Mouse (Mus musculus): ENCODE results near the gene Wdfy4. TPM values are rescaled to one million over a fixed set of nuclear protein-coding genes. Genes with fewer than 3 reads are reported as not detected.

The Wdfy4 gene
- polyA plus RNA-seq, 1 experiment from 2014 or later = 0.09 TPM

DNA sequence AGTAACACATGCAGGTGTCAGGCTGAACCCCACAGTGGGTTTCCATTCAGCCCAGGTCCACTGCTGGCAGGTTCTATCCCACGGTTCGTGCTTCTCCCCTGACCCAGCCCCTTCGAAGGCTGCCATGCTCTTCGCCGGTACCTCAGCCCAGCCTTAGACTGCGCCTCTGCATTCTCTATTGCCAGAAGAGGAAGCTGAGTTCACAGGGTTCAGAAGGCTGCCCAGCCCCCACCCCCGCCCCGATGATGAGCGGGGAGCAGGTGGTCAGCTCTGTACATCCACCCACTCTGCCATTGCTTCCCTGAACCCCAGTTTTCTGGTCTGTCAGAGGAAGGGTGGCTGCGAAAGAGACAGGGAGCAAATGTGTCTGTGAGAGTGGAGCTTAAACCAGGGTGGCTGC, 185.8 kb downstream of the Wdfy4 start:
- 22% methylated on average over 10 of the region's 10 CpGs for WGBS
- peak; percentile 27; the same call in 1 of the 2 replicates for ATAC-seq (ENCODE audit: low FRiP score)
- Histone ChIP-seq H3K36me3 (replicated peaks) (no peaks in the 10 kb centered on the region), H3K9ac (no peak overlapping the region), H3K9me3 (no peaks in the 10 kb centered on the region), H3K27me3 (no peaks in the 10 kb centered on the region), H3K27ac (no peak overlapping the region), H3K4me2 (peak overlapping the region; percentile 10; the same call in 1 of the 2 replicates), H3K4me3 (replicated peaks) (no peak overlapping the region), H3K4me1 (peaks cover 34% of the 10 kb centered on the region)

DNA sequence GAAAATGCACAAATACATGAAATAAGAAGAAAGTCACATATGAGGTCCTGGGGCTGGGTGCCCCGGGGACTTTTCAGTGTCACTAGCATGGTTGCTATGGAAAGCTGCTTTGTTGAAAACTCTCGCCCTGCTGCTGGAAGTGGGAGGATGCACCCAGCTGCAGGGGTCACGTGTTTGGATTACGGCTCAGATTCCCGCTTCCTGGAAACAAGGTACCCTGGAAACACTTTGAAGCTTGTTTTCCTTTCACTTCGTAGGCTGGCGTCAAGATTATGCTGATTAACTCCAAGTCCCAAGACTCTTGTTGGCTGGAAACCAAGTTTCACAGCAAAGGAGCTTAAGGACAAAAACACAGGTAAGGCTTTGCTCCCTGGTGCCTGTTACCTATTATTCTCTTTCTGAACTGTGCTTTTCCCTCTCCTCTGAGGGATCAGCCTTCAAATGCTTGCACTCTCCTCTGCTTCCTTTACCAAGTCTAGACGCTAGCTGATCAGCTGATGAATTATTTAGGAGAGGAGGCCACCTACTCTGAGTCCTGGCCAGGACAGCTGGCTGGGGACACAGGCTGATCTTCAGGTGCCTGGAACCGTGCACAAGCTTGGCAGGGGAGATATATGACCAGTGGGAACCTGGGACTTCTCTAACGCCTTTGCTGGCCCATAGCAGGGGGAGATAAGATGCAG, 190.2 kb downstream of the Wdfy4 start:
- no peak for ATAC-seq (ENCODE audit: low FRiP score)
- WGBS = 5% methylated on average over 10 of the region's 10 CpGs
- Histone ChIP-seq H3K4me1 (peaks cover 24% of the 10 kb centered on the region), H3K9ac (no peak overlapping the region), H3K27me3 (no peaks in the 10 kb centered on the region), H3K4me2 (peak overlapping the region; percentile 32), H3K27ac (peak overlapping the region; percentile 31; the same call in 1 of the 2 replicates), H3K36me3 (replicated peaks) (no peaks in the 10 kb centered on the region), H3K9me3 (no peaks in the 10 kb centered on the region), H3K4me3 (replicated peaks) (no peak overlapping the region)

- WGBS = 89% methylated on average over 2 of the region's 2 CpGs
- H3K9ac ChIP-seq = no peak within 1 kb of the TSS
Measured at GRCm38 (mm10) chr14:32991082-32991481, 194.2 kb downstream of the Wdfy4 start, which contains the start of gene Lrrc18. Gene Lrrc18, plus strand, starts transcription at chr14:32991382.

DNA sequence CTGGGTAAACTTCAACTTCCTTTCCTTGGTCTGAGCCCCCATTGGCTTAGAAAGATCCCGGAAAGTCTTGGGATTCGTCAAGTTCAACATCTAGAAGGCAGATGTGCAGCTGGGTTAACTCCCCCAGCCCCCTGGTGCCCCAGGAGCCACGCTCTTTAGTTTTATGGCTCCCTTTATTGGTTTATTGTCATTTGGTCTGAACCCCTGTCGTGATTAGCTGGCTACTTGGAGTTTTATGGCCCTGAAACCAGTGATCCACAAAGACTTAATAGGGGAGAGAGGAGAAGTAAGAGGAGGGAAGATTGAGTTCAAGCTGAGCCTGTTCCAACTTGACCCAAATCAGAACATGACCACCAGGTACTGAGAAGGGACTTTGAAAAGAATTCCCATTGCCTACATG, 198.6 kb downstream of the Wdfy4 start:
- 71% methylated on average over 4 of the region's 4 CpGs for WGBS
- no peak overlapping the region for H3K4me2 ChIP-seq

More at GRCm38 (mm10) chr14:32991082-32991481, 194.2 kb downstream of the Wdfy4 start, which contains the start of gene Lrrc18:
- Histone ChIP-seq H3K9me3 (no peaks in the 10 kb centered on the region), H3K4me1 (peaks cover 16% of the 10 kb centered on the region), H3K27me3 (no peaks in the 10 kb centered on the region), H3K36me3 (replicated peaks) (no peaks in the 10 kb centered on the region), H3K27ac (no peak within 1 kb of the TSS), H3K4me2 (no peak within 1 kb of the TSS), H3K4me3 (replicated peaks) (no peak within 1 kb of the TSS)
- no peak for ATAC-seq (ENCODE audit: low FRiP score)

DNA sequence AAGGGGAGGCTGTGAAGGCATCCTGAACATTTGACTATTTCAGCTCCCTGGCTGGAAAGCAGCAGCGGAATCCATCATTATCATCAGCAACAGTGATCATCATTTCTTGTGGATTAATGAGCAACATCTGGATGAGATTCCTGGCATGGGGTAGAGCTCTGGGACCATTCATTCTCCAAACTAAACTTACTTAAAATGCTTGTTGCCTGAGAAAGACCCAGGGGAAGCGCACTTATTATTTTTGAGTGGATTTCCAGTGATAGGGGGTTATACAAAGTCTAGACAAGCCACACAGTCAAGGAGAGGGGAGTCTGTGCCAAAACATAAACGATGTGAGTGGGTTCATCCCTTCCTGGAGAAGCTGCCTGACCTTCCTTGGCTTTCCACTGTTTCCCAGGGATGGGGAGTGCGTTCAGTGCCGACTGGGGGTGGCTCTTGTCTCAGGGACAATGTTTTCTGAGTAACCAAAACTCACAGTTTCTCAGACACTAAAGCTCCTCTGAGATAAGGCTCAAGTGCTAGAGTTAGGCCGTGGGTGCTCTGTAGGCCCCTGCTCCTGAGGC, 201.1 kb downstream of the Wdfy4 start:
- no peaks in the 10 kb centered on the region for H3K9me3 ChIP-seq
- ATAC-seq (ENCODE audit: low FRiP score) = no peak
- H3K4me1 ChIP-seq = no peaks in the 10 kb centered on the region
- H3K4me2 ChIP-seq = no peak overlapping the region
- H3K4me3 ChIP-seq (replicated peaks) = no peak overlapping the region
- no peaks in the 10 kb centered on the region for H3K36me3 ChIP-seq (replicated peaks)
- no peaks in the 10 kb centered on the region for H3K27me3 ChIP-seq
- H3K9ac ChIP-seq = no peak overlapping the region
- H3K27ac ChIP-seq = no peak overlapping the region
- WGBS = 85% methylated on average over 6 of the region's 6 CpGs

More for the DNA sequence above, 198.6 kb downstream of the Wdfy4 start:
- Histone ChIP-seq H3K36me3 (replicated peaks) (no peaks in the 10 kb centered on the region), H3K27ac (no peak overlapping the region), H3K4me3 (replicated peaks) (no peak overlapping the region), H3K9me3 (no peaks in the 10 kb centered on the region), H3K4me1 (no peaks in the 10 kb centered on the region), H3K27me3 (no peaks in the 10 kb centered on the region), H3K9ac (no peak overlapping the region)
- no peak for ATAC-seq (ENCODE audit: low FRiP score)

- 84% methylated on average over 9 of the region's 9 CpGs for WGBS
- no peaks in the 10 kb centered on the region for H3K4me1 ChIP-seq
- H3K9me3 ChIP-seq = no peaks in the 10 kb centered on the region
- no peak overlapping the region for H3K4me2 ChIP-seq
- H3K4me3 ChIP-seq (replicated peaks) = no peak overlapping the region
- no peak overlapping the region for H3K27ac ChIP-seq
- no peaks in the 10 kb centered on the region for H3K27me3 ChIP-seq
- no peaks in the 10 kb centered on the region for H3K36me3 ChIP-seq (replicated peaks)
- no peak for ATAC-seq (ENCODE audit: low FRiP score)
- H3K9ac ChIP-seq = no peak overlapping the region
Measured at GRCm38 (mm10) chr14:32970700-32971099, 214.6 kb downstream of the Wdfy4 start.

DNA sequence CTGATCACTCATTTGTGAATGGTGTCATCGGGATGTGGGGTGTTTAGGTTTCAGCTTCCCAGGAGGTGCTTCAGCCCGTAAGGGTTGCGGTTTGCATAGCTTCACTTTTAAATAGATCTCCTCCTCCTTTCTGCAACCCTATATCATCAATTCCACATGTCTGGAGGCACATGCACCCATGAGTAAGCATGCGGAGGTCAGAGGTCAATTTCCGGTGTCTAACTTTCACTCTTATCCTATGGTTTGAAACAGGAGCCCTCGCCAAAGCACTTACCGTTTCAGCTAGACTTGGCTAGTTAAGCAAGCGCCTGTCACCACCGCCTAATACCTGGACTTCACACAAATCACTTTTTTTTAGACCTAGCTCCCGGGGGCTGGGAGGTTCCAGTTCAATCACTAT, 220.6 kb downstream of the Wdfy4 start:
- Histone ChIP-seq H3K36me3 (replicated peaks) (no peaks in the 10 kb centered on the region), H3K27ac (no peak overlapping the region), H3K9me3 (no peaks in the 10 kb centered on the region), H3K4me1 (no peaks in the 10 kb centered on the region), H3K9ac (no peak overlapping the region), H3K4me3 (replicated peaks) (no peak overlapping the region), H3K4me2 (no peak overlapping the region), H3K27me3 (0 out of 2 replicates have a peak, but pooled peaks cover 2% of the 10 kb centered on the region)
- no peak for ATAC-seq (ENCODE audit: low FRiP score)
- WGBS = 87% methylated on average over 10 of the region's 10 CpGs

- peak; percentile 46; the same call in 1 of the 2 replicates for ATAC-seq (ENCODE audit: low FRiP score)
- H3K36me3 ChIP-seq (replicated peaks) = no peaks in the 10 kb centered on the region
- 38% methylated on average over 5 of the region's 5 CpGs for WGBS
- H3K9me3 ChIP-seq = no peaks in the 10 kb centered on the region
- H3K4me1 ChIP-seq = no peaks in the 10 kb centered on the region
- no peak overlapping the region for H3K27ac ChIP-seq
- no peak overlapping the region for H3K9ac ChIP-seq
- no peak overlapping the region for H3K4me2 ChIP-seq
- 0 out of 2 replicates have a peak, but pooled peaks cover 3% of the 10 kb centered on the region for H3K27me3 ChIP-seq
- H3K4me3 ChIP-seq (replicated peaks) = no peak overlapping the region
Measured at GRCm38 (mm10) chr14:32960481-32960880, 224.8 kb downstream of the Wdfy4 start.

- Histone ChIP-seq H3K27me3 (0 out of 2 replicates have a peak, but pooled peaks cover 3% of the 10 kb centered on the region), H3K36me3 (replicated peaks) (no peaks in the 10 kb centered on the region), H3K9ac (no peak overlapping the region), H3K4me1 (no peaks in the 10 kb centered on the region; the same call in 1 of the 2 replicates), H3K27ac (no peak overlapping the region), H3K4me2 (no peak overlapping the region), H3K4me3 (replicated peaks) (no peak overlapping the region), H3K9me3 (no peaks in the 10 kb centered on the region)
- 75% methylated on average over 8 of the region's 8 CpGs for WGBS
- ATAC-seq (ENCODE audit: low FRiP score) = no peak
Measured at GRCm38 (mm10) chr14:32958671-32959070, 226.6 kb downstream of the Wdfy4 start.

GRCm38 (mm10) chr14:32956486-32956885, 228.8 kb downstream of the Wdfy4 start:
- H3K27me3 ChIP-seq = 0 out of 2 replicates have a peak, but pooled peaks cover 5% of the 10 kb centered on the region
- no peak overlapping the region for H3K9ac ChIP-seq
- 86% methylated on average over 8 of the region's 8 CpGs for WGBS
- H3K9me3 ChIP-seq = no peaks in the 10 kb centered on the region
- H3K4me1 ChIP-seq = peaks cover 1% of the 10 kb centered on the region; the same call in 1 of the 2 replicates
- no peaks in the 10 kb centered on the region for H3K36me3 ChIP-seq (replicated peaks)
- no peak overlapping the region for H3K4me2 ChIP-seq
- no peak overlapping the region for H3K27ac ChIP-seq
- ATAC-seq (ENCODE audit: low FRiP score) = no peak
- no peak overlapping the region for H3K4me3 ChIP-seq (replicated peaks)

GRCm38 (mm10) chr14:32950312-32951301, 234.7 kb downstream of the Wdfy4 start:
- Histone ChIP-seq H3K27ac (peak overlapping the region; percentile 61; the same call in 1 of the 2 replicates), H3K9ac (no peak overlapping the region), H3K36me3 (replicated peaks) (no peaks in the 10 kb centered on the region), H3K4me1 (peaks cover 12% of the 10 kb centered on the region), H3K4me2 (no peak overlapping the region), H3K4me3 (replicated peaks) (no peak overlapping the region), H3K9me3 (no peaks in the 10 kb centered on the region), H3K27me3 (0 out of 2 replicates have a peak, but pooled peaks cover 6% of the 10 kb centered on the region)
- ATAC-seq (ENCODE audit: low FRiP score) = peak; percentile 80
- WGBS = 55% methylated on average over 20 of the region's 20 CpGs

DNA sequence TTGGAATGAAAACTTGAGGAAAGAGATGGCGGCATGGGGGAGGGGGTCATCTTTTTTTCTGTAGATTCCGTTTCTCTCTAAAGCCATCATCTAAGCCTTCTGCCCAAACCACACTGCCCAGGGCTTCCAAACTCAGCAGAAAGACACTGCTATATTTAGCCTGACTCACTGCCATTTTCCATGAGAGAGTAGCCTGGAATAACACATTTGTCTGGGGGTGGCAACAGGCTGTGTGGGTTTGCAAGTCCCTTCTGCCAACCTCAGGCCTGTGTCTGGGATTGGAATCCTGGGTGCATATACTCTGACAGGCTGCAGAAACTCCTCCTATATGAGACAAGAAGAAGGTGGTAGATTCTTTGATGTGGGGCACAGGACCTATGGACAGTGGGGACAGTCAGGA, 237.8 kb downstream of the Wdfy4 start:
- no peaks in the 10 kb centered on the region for H3K36me3 ChIP-seq (replicated peaks)
- 0 out of 2 replicates have a peak, but pooled peaks cover 6% of the 10 kb centered on the region for H3K27me3 ChIP-seq
- no peak for ATAC-seq (ENCODE audit: low FRiP score)
- H3K9ac ChIP-seq = no peak overlapping the region
- H3K27ac ChIP-seq = no peak overlapping the region
- H3K9me3 ChIP-seq = no peaks in the 10 kb centered on the region
- H3K4me3 ChIP-seq (replicated peaks) = no peak overlapping the region
- H3K4me2 ChIP-seq = no peak overlapping the region
- 96% methylated on average over 2 of the region's 2 CpGs for WGBS
- peaks cover 12% of the 10 kb centered on the region for H3K4me1 ChIP-seq
